Mouse (Mus musculus) megakaryocyte-erythroid progenitor cell, adult 5-6 weeks (primary cell): ENCODE measurements around the gene Capn8. TPM values are rescaled to one million over a fixed set of nuclear protein-coding genes. Genes with fewer than 3 reads are reported as not detected.

ENCODE experiments used
- ATAC-seq: replicated peaks from 2 replicates; pipeline ENCODE4 v1.8.0; 2016; ENCODE audit warnings: mild to moderate bottlenecking, inconsistent platforms; ENCODE audit not compliant: severe bottlenecking, poor library complexity, low FRiP score, low TSS enrichment
- total RNA-seq, 2 experiments: library from RNA; stranded (forward) in 1 of 2; stranded (reverse) in 1 of 2; fragments of 200-1000, 215-1000 nt in 1 of 2; fragments of >200 nt in 1 of 2; fragmentation: Nextera tagmentation in 1 of 2; gene quantifications; 2 replicates each; pipeline ENCODE4 v1.2.3; 2014 to 2017

The Capn8 gene
- total RNA-seq, 2 experiments from 2014 or later: not detected

DNA sequence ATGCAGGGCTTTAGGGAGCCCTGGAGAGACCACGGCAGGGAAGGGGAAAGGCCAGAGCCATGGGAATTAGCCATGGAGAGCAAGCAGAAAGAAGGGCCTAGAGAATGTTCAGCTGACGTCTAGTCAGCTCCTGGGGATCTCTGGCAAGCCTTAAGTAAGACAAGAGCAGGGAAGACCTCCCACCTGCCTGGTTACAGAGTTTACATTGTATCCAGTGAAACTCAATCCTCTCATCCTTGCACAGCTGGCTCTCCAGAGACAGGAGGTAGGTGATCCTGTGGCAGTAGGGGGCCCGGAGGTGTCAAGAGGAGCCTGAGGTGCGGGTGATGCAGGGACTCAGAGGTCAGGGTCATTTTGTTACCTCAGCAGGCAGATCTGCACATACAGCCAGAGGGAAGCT, 100.0 kb downstream of the Capn8 start:
- ATAC-seq: no peak

DNA sequence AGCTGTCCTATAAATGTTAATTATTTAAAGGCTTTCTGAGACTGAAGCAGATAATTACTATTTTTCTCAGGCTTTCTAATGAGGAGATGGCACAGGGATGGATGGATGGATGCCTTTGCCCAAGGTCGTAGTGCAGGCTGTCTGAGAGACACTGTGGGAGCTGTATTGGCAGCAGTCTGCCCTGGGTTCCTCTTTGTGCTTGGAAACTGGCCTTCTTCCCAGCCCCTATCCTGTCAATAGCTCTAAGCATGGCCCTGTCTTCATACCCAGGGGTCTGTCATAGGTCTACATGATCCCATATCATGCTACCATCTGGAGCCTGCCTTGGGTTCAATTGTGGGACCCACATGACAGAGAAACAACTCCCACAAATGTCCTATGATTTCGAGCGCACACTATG, 102.5 kb downstream of the Capn8 start:
- ATAC-seq: no peak

DNA sequence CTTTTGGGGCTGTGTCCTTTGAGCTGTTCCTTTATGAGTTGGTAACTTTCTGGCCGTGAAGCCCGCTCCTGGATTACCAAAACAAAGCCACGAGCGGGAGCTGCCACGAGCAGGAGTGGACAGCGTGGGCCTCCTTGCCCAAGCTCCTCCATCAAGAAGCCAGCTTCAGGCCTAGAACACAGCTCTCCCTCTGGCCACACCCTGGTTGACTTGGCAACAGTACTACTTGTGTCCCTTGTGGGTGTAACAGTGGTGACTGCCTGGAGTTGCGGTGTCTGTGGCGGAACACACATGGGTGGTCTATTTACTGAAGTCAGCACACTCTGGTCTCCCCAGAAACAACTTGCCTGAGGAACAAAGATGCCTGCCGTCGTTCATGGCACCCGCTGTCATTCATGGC, 104.9 kb downstream of the Capn8 start:
- no peak for ATAC-seq

DNA sequence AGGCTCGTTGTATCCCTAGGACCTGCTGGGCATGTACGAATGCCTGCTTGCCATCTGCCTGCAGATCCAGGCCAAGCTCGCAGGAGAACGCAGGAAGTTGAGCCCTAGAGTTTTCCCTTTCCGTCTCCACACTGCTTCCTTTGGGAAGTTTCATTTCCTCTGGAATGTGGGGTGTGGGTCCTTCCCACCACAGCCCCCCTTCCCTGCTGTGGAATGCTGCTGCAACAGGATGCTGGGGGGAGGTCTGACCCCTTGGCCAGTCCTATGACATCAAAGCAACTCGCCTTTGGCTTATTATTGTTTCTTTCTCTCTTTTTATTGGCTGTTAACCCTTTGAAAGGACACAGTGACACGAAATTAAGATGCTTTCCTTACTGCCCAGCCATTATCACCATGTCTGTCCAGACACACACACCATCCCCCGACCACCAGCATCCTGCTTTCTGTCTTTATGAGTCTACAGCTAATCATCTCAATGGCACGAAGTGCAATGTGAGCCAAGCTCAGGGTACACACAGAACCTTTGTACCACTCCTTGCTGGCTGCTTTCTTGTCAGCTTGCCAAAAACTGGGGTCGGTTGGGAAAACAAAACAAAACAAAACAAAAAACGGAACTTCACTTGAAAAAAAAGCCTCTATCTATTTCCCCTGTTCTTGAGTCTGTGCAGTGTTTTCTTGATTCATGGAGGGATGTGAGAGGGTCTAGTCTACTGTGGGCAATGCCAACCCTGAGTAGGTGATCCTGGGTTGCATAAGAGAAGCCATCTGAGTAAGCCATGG, 105.9 kb downstream of the Capn8 start:
- no peak for ATAC-seq

DNA sequence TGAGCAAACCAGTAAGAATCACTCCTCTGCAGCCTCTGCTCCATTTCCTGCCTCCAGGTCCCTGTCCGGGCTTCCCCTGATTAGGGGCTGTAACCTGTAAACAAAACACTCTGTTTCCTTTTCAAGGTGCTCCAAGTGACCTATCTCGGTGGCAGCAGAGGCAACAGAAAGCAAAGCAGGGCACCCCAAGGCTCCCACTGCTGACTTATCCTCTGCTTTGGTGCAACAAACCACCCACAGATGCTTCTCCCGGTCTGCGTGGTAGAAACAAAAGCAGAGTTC, 106.5 kb downstream of the Capn8 start:
- ATAC-seq: no peak

DNA sequence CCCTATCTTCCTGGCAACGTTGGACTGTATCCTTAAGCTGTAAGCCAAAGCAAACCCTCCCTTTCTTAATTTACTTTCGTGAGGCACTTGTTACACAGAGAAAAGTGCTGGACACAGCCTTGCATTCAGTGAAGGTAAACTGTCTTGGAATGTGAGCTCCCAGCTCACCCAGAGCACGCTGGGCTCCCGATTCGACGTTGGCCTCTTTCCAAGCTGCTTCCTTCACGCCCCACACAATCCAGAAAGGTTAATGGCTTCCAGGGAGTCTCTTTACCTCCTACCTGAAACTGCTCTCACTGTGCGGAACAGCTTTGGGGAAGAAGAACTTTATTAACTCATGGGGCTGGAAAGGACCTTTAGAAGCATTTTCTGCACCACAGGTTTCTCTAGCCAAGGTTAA, 110.5 kb downstream of the Capn8 start:
- ATAC-seq: no peak

DNA sequence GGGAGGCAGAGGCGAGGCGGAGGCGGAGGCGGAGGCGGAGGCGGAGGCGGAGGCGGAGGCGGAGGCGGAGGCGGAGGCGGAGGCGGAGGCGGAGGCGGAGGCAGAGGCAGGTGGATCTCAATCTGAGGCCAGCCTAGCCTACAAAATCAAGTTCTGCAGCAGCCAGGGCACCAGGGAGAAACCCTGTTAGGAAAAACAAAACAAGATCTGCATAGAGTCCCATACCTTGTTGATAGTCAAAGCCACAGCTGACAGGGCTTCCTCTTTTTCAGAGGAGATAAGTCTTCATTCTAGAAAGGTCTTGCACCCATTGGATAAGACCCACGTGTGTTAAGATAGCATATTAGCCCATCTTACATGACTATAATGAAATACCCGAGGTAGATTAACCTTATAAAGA, 113.3 kb downstream of the Capn8 start:
- no peak for ATAC-seq

DNA sequence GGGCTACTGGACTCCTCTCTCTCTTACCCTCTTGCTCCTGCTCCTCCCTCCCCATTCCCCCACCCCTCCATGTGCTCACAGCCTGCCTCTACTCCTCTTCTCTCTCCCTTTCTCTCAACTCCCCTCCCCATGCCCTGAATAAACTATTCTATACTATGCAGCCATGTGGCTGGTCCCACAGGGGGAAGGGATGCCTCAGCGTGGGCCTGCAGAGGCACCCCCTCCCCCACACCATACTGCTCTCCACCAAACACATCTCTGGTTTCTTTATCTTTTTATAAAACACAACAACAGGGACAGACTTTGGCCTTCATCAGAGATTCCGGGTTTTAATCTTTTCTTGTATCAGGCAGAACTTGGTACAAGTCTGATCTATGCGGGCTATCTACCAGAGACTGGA, 114.4 kb downstream of the Capn8 start:
- no peak for ATAC-seq

DNA sequence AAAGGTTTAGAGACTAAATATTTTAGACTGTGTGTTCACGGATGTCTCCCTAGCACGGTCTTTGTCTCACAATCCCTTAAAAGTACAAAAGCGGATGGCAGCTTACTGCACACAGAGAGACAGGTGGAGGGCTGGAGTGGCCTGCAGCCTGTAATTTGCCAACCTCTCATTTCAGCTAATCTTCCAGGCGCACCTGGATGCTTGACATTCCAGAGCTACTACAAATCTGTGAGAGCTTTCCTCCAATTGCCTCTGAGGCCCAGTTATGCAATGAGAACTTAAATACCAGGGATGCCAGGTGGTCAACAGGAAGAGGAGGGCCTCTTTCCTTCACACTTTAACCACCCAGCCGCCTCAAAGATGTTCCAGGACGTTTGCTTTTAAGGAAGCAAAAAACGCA, 114.8 kb downstream of the Capn8 start:
- ATAC-seq: no peak

Other genes with a start within 250 kb of the Capn8 start
- 11.7 and 17.2 TPM in 2 replicates for gene Fbxo28, start 223.4 kb upstream of the Capn8 start, total RNA-seq (2014; fragmentation: Nextera tagmentation)
- 9.4 and 14.8 TPM in 2 replicates for gene Fbxo28, start 223.4 kb upstream of the Capn8 start, total RNA-seq (2017)
- gene Trp53bp2, start 155.8 kb upstream of the Capn8 start, total RNA-seq (2014; fragmentation: Nextera tagmentation): 8.2 and 8.8 TPM in 2 replicates
- 6.2 and 7.5 TPM in 2 replicates for gene Trp53bp2, start 155.8 kb upstream of the Capn8 start, total RNA-seq (2017)
- gene Capn2, start 47.4 kb upstream of the Capn8 start, total RNA-seq (2014; fragmentation: Nextera tagmentation): 2.4 and 6.1 TPM in 2 replicates
- gene Capn2, start 47.4 kb upstream of the Capn8 start, total RNA-seq (2017): 7.2 and 16.2 TPM in 2 replicates
- not detected in 2 replicates for gene Ccdc185, start 184.2 kb downstream of the Capn8 start, total RNA-seq (2014; fragmentation: Nextera tagmentation)
- gene Ccdc185, start 184.2 kb downstream of the Capn8 start, total RNA-seq (2017): not detected in 2 replicates
- 0.12 and 0.26 TPM in 2 replicates for gene Susd4, start 198.9 kb downstream of the Capn8 start, total RNA-seq (2014; fragmentation: Nextera tagmentation)
- gene Susd4, start 198.9 kb downstream of the Capn8 start, total RNA-seq (2017): not detected in 2 replicates